Mouse (Mus musculus): ENCODE data around the gene Treml2. TPM values are rescaled to one million over a fixed set of nuclear protein-coding genes. Genes with fewer than 3 reads are reported as not detected.
"Not testable (repeated sequence)": the region's sequence is repeated elsewhere in the genome, so short reads cannot be mapped to it uniquely, and the experiment has no call there.

Gene Treml2
- polyA plus RNA-seq, 1 experiment from 2014 or later: 0.52 TPM

DNA sequence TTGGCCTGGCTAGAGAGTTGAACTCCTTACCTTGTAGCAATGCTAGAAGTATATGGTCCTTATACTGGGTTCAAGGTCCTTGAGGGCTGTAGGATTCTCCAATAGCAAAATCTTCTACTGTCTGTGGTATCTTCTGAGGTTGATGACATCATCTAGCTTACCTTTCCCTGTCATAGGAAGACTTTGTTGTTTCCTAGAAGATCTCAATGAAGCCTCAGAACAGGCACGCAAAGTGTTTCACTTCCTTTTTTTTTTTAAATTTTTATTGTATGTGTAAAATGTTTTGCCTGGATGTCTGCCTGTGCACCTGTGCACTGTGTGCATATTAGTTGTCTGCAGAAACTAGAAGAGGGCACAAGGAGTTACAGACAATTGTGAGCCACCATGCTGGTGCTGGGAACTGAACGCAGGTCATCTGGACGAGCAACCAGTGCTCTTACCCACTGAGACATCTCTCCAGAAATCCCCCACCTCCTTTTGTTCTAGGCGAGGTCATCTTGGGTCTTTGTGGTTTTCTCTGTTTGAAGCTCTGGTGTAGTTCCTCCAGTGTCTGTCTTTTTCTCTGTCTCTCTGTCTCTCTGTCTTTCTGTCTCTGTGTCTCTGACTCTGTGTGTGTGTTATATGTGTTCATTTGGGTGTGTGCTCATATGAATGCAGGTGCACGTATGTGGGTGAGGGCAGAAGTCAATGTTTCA lies 5.7 kb upstream of the Treml2 start:
- Histone ChIP-seq H3K4me2 (no peak overlapping the region), H3K27ac (replicated peaks) (no peak overlapping the region), H3K27me3 (replicated peaks) (no peaks in the 10 kb centered on the region), H3K9ac (no peak overlapping the region), H3K4me3 (no peak overlapping the region), H3K4me1 (no peaks in the 10 kb centered on the region; the same call in 1 of the 2 replicates), H3K36me3 (no peaks in the 10 kb centered on the region), H3K9me3 (no peaks in the 10 kb centered on the region)
- ATAC-seq (ENCODE audit: extremely low read depth, insufficient number of reproducible peaks, low FRiP score, low TSS enrichment): no peak
- WGBS: 81% methylated on average over 5 of the region's 5 CpGs

DNA sequence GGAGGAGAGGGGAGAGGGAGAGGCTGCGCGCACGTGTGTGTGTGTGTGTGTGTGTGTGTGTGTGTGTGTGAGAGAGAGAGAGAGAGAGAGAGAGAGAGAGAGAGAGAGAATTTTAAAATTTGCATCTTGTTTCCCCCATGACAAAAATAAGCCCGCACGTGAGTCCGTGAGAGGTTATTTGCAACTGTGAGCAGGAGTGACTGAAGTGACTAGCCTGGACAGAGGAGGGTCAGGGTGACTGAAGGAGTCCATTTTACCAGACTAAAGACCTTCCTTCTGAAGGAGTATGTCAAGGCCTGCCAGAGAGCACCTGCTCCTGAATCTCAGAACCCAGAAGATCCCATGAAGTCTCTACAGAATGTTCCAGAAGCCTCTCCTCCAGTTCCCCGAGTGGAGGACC lies 458 bp downstream of the Treml2 start:
- Histone ChIP-seq H3K4me2 (peak overlapping the region; percentile 51), H3K27me3 (replicated peaks) (no peaks in the 10 kb centered on the region), H3K9me3 (no peaks in the 10 kb centered on the region), H3K4me3 (peak overlapping the region; percentile 33), H3K36me3 (no peaks in the 10 kb centered on the region), H3K4me1 (peaks cover 3% of the 10 kb centered on the region), H3K9ac (0 out of 2 replicates have a peak overlapping the region, but pooled peaks have one; percentile 8), H3K27ac (replicated peaks) (peak overlapping the region; percentile 32; the same call in 1 of the 2 replicates)
- WGBS: 52% methylated on average over 6 of the region's 7 CpGs
- 0 out of 2 replicates have a peak, but pooled peaks have one; percentile 9 for ATAC-seq (ENCODE audit: extremely low read depth, insufficient number of reproducible peaks, low FRiP score, low TSS enrichment)

DNA sequence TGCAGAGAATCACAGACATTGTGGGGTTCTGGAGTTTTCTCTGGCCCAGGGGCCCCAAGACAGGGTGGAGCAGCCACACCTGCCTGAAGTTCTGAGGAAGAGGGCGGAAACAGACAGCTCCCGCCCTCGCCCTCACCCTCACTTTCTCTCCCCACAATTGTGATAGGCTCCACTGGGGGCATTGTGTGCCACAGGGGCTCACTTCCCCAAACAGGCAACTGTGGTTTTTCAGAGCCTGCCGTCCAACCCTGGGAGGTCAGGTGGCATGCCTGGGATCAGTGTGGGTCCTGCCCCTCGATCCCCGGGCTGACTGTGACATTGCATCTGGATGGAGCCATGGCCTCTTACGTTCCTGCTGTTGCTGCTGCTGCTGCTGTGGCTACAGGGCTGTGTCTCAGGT lies 901 bp downstream of the Treml2 start:
- peak overlapping the region; percentile 32; the same call in 1 of the 2 replicates for H3K27ac ChIP-seq (replicated peaks)
- H3K4me2 ChIP-seq: peak overlapping the region; percentile 51
- ATAC-seq (ENCODE audit: extremely low read depth, insufficient number of reproducible peaks, low FRiP score, low TSS enrichment): peak; percentile 56; the same call in 1 of the 2 replicates
- no peaks in the 10 kb centered on the region for H3K27me3 ChIP-seq (replicated peaks)
- peak overlapping the region; percentile 8; the same call in 1 of the 2 replicates for H3K9ac ChIP-seq
- no peaks in the 10 kb centered on the region for H3K9me3 ChIP-seq
- WGBS: 64% methylated on average over 7 of the region's 7 CpGs
- H3K36me3 ChIP-seq: no peaks in the 10 kb centered on the region
- peak overlapping the region; percentile 33 for H3K4me3 ChIP-seq
- peaks cover 3% of the 10 kb centered on the region for H3K4me1 ChIP-seq

DNA sequence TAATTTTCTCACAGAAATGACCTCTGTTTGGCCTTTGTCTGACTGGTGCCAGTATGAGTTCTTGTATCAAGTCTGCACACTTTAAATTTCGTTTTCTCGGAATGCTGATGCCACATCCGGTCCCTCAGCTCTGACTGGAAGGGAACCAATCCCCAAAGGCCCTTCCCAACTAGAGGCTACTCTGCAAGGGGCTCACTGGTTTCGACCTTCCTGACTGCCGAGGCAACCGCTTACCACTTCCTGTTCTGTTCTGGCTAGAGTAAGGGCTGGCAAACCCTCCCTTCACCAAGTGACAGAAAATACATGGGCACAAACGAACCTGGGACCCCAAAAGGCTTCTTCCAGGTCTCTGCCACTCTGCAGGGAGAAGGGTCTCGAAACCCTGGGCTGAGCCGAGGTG lies 1.6 kb downstream of the Treml2 start:
- Histone ChIP-seq H3K9me3 (no peaks in the 10 kb centered on the region), H3K9ac (0 out of 2 replicates have a peak overlapping the region, but pooled peaks have one; percentile 47), H3K4me1 (peaks cover 3% of the 10 kb centered on the region), H3K27ac (replicated peaks) (0 out of 2 replicates have a peak overlapping the region, but pooled peaks have one; percentile 32), H3K36me3 (no peaks in the 10 kb centered on the region), H3K4me3 (peak overlapping the region; percentile 33), H3K27me3 (replicated peaks) (no peaks in the 10 kb centered on the region), H3K4me2 (peak overlapping the region; percentile 51)
- ATAC-seq (ENCODE audit: extremely low read depth, insufficient number of reproducible peaks, low FRiP score, low TSS enrichment): no peak
- WGBS: 66% methylated on average over 9 of the region's 9 CpGs

DNA sequence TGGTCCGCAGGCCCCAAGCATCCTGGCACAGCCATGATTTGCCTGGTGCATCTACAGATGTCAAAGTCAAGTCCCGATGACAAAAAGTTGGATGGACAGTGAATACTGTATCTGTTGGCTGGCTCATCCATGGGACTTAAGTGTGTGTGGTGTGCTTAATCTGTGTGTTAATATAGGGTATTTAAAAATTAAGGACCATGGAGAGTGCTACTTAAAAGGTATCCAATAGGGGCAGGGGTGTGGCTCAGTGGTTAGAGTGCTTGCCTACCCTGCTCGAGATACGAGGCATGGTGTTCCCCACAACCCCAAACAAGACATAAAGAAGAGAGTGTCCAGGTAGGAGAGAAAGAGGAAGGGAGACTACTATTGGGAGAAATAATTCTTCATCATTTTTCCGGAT lies 2.5 kb downstream of the Treml2 start:
- peak overlapping the region; percentile 33; the same call in 1 of the 2 replicates for H3K4me3 ChIP-seq
- H3K27me3 ChIP-seq (replicated peaks): no peaks in the 10 kb centered on the region
- WGBS: 79% methylated on average over 5 of the region's 5 CpGs
- H3K4me2 ChIP-seq: peak overlapping the region; percentile 51
- peaks cover 3% of the 10 kb centered on the region for H3K4me1 ChIP-seq
- H3K9me3 ChIP-seq: no peaks in the 10 kb centered on the region
- H3K9ac ChIP-seq: no peak overlapping the region
- no peak for ATAC-seq (ENCODE audit: extremely low read depth, insufficient number of reproducible peaks, low FRiP score, low TSS enrichment)
- no peak overlapping the region for H3K27ac ChIP-seq (replicated peaks)
- H3K36me3 ChIP-seq: no peaks in the 10 kb centered on the region

DNA sequence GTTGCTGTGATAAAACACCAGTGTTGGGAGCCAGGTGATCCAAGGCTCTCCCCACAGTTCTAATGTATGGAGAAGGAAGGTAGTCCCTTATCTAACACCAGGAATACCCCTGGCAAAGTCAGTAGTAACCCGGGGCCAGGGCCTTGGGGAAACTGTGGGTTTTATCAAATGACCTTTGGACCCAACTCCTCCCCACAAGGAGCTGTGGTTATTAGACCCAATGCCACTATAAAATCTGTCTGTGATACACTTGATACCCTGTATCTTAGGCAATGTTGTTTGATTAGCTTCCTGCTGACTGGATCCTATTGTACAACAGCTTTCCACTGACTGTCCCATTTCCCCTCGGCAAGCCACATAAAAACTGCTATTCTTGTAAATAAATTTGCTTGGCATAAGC lies 12.8 kb downstream of the Treml2 start:
- H3K27me3 ChIP-seq (replicated peaks): no peaks in the 10 kb centered on the region
- H3K27ac ChIP-seq (replicated peaks): no peak overlapping the region
- no peaks in the 10 kb centered on the region for H3K4me1 ChIP-seq
- no peaks in the 10 kb centered on the region for H3K9me3 ChIP-seq
- H3K4me2 ChIP-seq: no peak overlapping the region
- no peak for ATAC-seq (ENCODE audit: extremely low read depth, insufficient number of reproducible peaks, low FRiP score, low TSS enrichment)
- H3K4me3 ChIP-seq: no peak overlapping the region
- 63% methylated on average over 2 of the region's 2 CpGs for WGBS
- no peaks in the 10 kb centered on the region for H3K36me3 ChIP-seq
- H3K9ac ChIP-seq: no peak overlapping the region

DNA sequence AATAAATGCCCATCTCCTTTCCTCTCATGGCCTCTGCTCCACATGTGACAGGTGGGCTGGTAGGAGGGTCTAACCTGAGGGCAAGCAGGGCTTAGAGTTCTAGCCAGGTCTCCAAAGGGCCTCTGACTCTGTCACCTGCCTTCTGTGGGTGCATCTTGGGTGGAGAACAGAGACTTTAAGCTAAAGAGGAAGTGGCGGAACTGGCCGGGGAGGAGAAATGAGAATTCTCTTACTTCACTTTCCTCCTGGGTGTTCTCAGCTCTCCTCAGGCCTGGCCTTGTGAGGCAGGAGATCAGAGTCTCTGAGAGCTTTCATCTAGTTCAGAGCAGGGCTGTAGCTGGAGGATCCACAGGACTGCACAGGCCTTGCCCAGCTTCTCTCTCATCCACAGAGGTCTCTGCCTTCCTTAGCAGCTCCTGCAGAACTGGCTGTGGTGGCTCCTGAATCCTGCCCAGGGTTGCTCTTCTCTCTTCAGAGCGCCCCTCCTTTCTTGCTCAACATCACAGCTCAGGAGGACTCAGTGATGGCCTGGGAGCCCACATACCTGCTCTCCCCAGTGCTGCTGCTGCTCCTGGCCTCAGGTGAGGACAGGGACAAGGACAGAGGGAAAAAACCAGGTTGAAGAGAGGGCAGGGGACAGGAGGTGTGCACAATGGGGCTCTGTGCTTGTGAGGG lies 16.7 kb downstream of the Treml2 start, which contains the start of gene B430306N03Rik:
B430306N03Rik (plus strand) TSS at position 237 of the 675 bp plus-strand sequence.
- not testable (repeated sequence) for H3K4me2 ChIP-seq; H3K4me1 ChIP-seq; H3K4me3 ChIP-seq; H3K9ac ChIP-seq; H3K27ac ChIP-seq (replicated peaks); H3K27me3 ChIP-seq (replicated peaks); ATAC-seq (ENCODE audit: extremely low read depth, insufficient number of reproducible peaks, low FRiP score, low TSS enrichment); H3K36me3 ChIP-seq; H3K9me3 ChIP-seq
- whole genome bisulfite sequencing: 67% methylated on average over 3 of the region's 3 CpGs

DNA sequence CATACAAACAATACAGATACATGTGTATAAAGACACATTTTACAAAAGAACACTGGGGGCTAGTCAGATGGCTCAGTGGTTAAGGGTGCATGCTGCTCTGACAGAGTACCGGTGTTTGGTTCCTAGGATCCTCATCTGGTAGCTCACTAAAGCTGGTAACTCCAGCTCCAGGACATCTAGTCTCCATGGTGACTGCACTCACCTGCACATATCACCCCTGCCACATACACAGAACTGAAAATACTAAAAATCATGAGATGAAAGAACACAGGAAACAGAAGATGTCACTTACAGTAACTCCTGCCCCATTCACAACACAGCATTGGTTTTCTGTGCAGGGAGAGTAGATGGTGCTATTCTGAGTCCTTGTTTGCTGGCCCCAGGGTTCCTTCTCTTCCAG lies 19.4 kb downstream of the Treml2 start:
- Histone ChIP-seq H3K4me1 (no peaks in the 10 kb centered on the region), H3K36me3 (no peaks in the 10 kb centered on the region), H3K9me3 (no peaks in the 10 kb centered on the region), H3K4me2 (no peak overlapping the region), H3K9ac (no peak overlapping the region), H3K27ac (replicated peaks) (no peak overlapping the region), H3K27me3 (replicated peaks) (0 out of 2 replicates have a peak, but pooled peaks cover 3% of the 10 kb centered on the region), H3K4me3 (no peak overlapping the region)
- ATAC-seq (ENCODE audit: extremely low read depth, insufficient number of reproducible peaks, low FRiP score, low TSS enrichment): no peak
- 94% methylated on average over 1 of the region's 1 CpGs for WGBS

DNA sequence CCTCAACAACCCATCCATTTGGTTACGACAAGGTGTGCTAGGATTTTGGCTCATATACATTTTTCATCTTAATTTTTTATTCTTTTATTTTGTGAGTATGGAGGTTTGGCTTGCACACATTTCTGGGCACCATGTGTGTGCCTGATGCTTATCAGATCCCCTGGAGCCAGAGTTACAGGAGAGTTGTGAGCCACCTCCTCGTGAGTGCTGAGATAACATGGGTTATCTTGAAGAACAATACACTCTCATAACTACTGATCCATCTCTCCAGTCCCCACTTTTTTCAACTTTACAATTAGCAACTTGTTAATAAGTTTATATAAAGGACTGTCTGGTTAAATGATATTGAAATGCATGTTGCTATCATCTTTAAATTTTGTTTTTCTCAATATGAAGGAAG lies 22.0 kb downstream of the Treml2 start:
- ATAC-seq (ENCODE audit: extremely low read depth, insufficient number of reproducible peaks, low FRiP score, low TSS enrichment): no peak
- 57% methylated on average over 2 of the region's 2 CpGs for WGBS
- no peaks in the 10 kb centered on the region for H3K4me1 ChIP-seq

DNA sequence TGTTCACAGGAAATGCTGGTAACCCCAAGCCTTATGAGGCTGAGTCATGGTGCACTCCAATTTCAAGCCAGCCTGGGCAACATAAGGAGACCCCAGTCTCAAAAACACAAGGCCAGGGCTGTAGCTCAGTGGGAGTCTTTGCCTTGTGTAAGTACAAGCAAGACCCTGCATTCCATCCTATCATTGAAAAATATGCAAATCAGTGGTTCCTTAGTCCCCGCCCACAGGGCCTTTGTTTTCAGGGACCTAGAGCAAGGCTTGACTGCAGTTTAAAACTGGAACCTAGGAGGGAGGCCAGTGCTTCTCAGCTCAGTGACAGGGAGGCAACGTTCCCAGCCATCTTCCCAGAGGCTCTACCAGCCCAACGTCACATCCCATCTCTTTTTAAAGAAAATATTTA lies 23.9 kb downstream of the Treml2 start:
- no peaks in the 10 kb centered on the region for H3K36me3 ChIP-seq
- no peak overlapping the region for H3K4me3 ChIP-seq
- WGBS: 70% methylated on average over 3 of the region's 3 CpGs
- H3K9ac ChIP-seq: no peak overlapping the region
- no peak overlapping the region for H3K27ac ChIP-seq (replicated peaks)
- ATAC-seq (ENCODE audit: extremely low read depth, insufficient number of reproducible peaks, low FRiP score, low TSS enrichment): no peak
- no peaks in the 10 kb centered on the region for H3K9me3 ChIP-seq
- H3K4me1 ChIP-seq: no peaks in the 10 kb centered on the region
- H3K27me3 ChIP-seq (replicated peaks): 0 out of 2 replicates have a peak, but pooled peaks cover 3% of the 10 kb centered on the region
- H3K4me2 ChIP-seq: no peak overlapping the region

More for the DNA sequence above, 22.0 kb downstream of the Treml2 start:
- Histone ChIP-seq H3K4me2 (no peak overlapping the region), H3K36me3 (no peaks in the 10 kb centered on the region), H3K27ac (replicated peaks) (no peak overlapping the region), H3K9ac (no peak overlapping the region), H3K4me3 (no peak overlapping the region), H3K9me3 (no peaks in the 10 kb centered on the region), H3K27me3 (replicated peaks) (0 out of 2 replicates have a peak, but pooled peaks cover 3% of the 10 kb centered on the region)

DNA sequence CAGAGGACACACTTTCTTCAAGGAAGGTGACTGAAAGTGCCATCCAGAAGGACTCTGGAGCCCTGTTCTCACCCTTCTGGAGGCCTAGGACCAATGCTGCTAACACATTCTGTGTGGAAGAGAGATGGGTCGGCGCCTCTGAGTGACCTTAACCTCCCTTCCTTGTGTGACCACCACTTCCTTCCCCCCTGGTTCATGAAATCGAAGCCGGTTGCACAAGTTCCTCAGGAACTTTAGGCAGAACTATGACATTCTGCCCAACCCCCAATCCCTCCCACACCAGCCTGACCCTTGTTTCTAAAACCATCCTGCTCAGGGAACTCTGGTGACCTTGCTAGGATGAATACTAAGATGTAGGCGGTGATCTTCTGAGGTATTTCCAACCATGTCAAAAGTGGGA lies 25.0 kb downstream of the Treml2 start:
- Histone ChIP-seq H3K4me1 (no peaks in the 10 kb centered on the region), H3K36me3 (no peaks in the 10 kb centered on the region), H3K9ac (no peak overlapping the region), H3K4me3 (no peak overlapping the region), H3K27ac (replicated peaks) (no peak overlapping the region), H3K9me3 (no peaks in the 10 kb centered on the region), H3K4me2 (no peak overlapping the region), H3K27me3 (replicated peaks) (0 out of 2 replicates have a peak, but pooled peaks cover 3% of the 10 kb centered on the region)
- WGBS: 83% methylated on average over 5 of the region's 5 CpGs
- no peak for ATAC-seq (ENCODE audit: extremely low read depth, insufficient number of reproducible peaks, low FRiP score, low TSS enrichment)
